Mouse (Mus musculus): Measurements from ENCODE around the gene Zzz3. TPM values are rescaled to one million over a fixed set of nuclear protein-coding genes. Genes with fewer than 3 reads are reported as not detected.

Gene Zzz3
- polyA plus RNA-seq, 1 experiment = 19.1 TPM

DNA sequence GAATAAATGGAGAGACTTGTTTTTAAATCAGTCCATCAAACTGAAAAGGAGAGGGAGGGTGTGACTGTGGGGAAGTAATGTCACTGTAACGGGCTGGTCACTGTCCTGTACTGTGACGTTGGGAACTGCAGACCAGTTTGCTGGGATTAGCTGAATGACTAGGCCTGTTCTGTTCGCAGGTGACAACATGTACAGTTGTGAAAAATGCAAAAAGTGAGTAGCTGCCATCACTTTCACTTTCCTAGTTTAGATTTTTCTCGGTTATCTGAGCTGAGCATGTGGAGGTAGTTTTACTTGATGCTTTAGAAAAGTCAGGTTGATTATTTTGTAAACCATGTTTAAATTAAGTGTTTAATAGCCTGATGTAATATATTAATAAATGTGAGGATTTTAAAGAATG, 19.2 kb upstream of the Zzz3 start:
- 86% methylated on average over 4 of the region's 4 CpGs for WGBS

DNA sequence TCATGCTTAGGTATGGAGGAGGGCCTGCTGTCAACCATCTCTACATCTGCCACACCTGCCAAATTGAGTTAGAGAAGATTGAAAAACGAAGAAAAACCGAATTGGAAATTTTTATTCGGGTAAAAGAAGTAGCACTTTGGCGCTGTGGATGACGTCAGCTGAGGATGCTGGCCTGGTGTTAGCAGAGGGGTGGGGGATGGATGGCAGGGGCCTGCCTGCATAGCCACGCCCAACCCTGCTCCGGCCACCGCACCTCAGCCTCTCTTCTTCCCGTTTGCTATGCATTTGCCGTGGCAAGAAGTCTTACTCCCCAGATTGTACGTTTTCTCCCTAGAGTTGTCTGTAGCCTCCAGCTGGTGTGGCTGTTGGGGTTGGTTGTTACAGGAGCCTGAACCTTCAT, 11.2 kb upstream of the Zzz3 start:
- TF ChIP-seq CTCF (conservative IDR thresholded peaks at IDR 0.05; ENCODE audit: insufficient read depth, insufficient read length, low read depth, low read length) = no peak
- no peak for TF ChIP-seq POLR2A (IDR thresholded peaks at IDR 0.05; ENCODE audit: low read depth, low read length)
- no peak overlapping the region for H3K27ac ChIP-seq (ENCODE audit: insufficient read depth, low read depth, low read length)
- H3K4me1 ChIP-seq (ENCODE audit: control insufficient read depth, insufficient read depth, low read length) = no peaks in the 10 kb centered on the region
- no peaks in the 10 kb centered on the region for H3K27me3 ChIP-seq (replicated peaks; ENCODE audit: control insufficient read depth, insufficient read depth, low read length)
- H3K4me3 ChIP-seq (ENCODE audit: insufficient read depth, low read depth, low read length) = no peak overlapping the region
- H3K36me3 ChIP-seq (ENCODE audit: control insufficient read depth, insufficient read depth, low read length) = peaks cover 9% of the 10 kb centered on the region
- WGBS = 74% methylated on average over 11 of the region's 11 CpGs
- DNase-seq = no peak

More for the DNA sequence above, 19.2 kb upstream of the Zzz3 start:
- H3K4me1 ChIP-seq (ENCODE audit: control insufficient read depth, insufficient read depth, low read length) = no peaks in the 10 kb centered on the region
- no peak overlapping the region for H3K4me3 ChIP-seq (ENCODE audit: insufficient read depth, low read depth, low read length)
- no peak for DNase-seq
- no peak for TF ChIP-seq POLR2A (IDR thresholded peaks at IDR 0.05; ENCODE audit: low read depth, low read length)
- no peak for TF ChIP-seq CTCF (conservative IDR thresholded peaks at IDR 0.05; ENCODE audit: insufficient read depth, insufficient read length, low read depth, low read length)
- no peaks in the 10 kb centered on the region for H3K27me3 ChIP-seq (replicated peaks; ENCODE audit: control insufficient read depth, insufficient read depth, low read length)
- H3K36me3 ChIP-seq (ENCODE audit: control insufficient read depth, insufficient read depth, low read length) = peaks cover 16% of the 10 kb centered on the region
- H3K27ac ChIP-seq (ENCODE audit: insufficient read depth, low read depth, low read length) = no peak overlapping the region

- H3K36me3 ChIP-seq (ENCODE audit: control insufficient read depth, insufficient read depth, low read length) = peaks cover 2% of the 10 kb centered on the region; the same call in 1 of the 2 replicates
- H3K27me3 ChIP-seq (replicated peaks; ENCODE audit: control insufficient read depth, insufficient read depth, low read length) = no peaks in the 10 kb centered on the region
- H3K4me3 ChIP-seq (ENCODE audit: insufficient read depth, low read depth, low read length) = peak overlapping the region; percentile 95
- DNase-seq = peak; percentile 98
- TF ChIP-seq POLR2A (IDR thresholded peaks at IDR 0.05; ENCODE audit: low read depth, low read length) (peak; percentile 89), CTCF (conservative IDR thresholded peaks at IDR 0.05; ENCODE audit: insufficient read depth, insufficient read length, low read depth, low read length) (no peak)
- WGBS = 3% methylated on average over 93 of the region's 102 CpGs
- peaks cover 24% of the 10 kb centered on the region for H3K4me1 ChIP-seq (ENCODE audit: control insufficient read depth, insufficient read depth, low read length)
- H3K27ac ChIP-seq (ENCODE audit: insufficient read depth, low read depth, low read length) = peak overlapping the region; percentile 100
Observed at GRCm38 (mm10) chr3:152396278-152396987, 1.2 kb downstream of the Zzz3 start.

- Histone ChIP-seq H3K27me3 (replicated peaks; ENCODE audit: control insufficient read depth, insufficient read depth, low read length) (no peaks in the 10 kb centered on the region), H3K4me3 (ENCODE audit: insufficient read depth, low read depth, low read length) (peak overlapping the region; percentile 95), H3K4me1 (ENCODE audit: control insufficient read depth, insufficient read depth, low read length) (peaks cover 26% of the 10 kb centered on the region), H3K27ac (ENCODE audit: insufficient read depth, low read depth, low read length) (peak overlapping the region; percentile 100), H3K36me3 (ENCODE audit: control insufficient read depth, insufficient read depth, low read length) (no peaks in the 10 kb centered on the region; the same call in 1 of the 2 replicates)
- 0% methylated on average over 10 of the region's 10 CpGs for WGBS
- no peak for TF ChIP-seq POLR2A (IDR thresholded peaks at IDR 0.05; ENCODE audit: low read depth, low read length)
- TF ChIP-seq CTCF (conservative IDR thresholded peaks at IDR 0.05; ENCODE audit: insufficient read depth, insufficient read length, low read depth, low read length) = no peak
- no peak for DNase-seq
Observed at GRCm38 (mm10) chr3:152396988-152397314, 1.7 kb downstream of the Zzz3 start.

DNA sequence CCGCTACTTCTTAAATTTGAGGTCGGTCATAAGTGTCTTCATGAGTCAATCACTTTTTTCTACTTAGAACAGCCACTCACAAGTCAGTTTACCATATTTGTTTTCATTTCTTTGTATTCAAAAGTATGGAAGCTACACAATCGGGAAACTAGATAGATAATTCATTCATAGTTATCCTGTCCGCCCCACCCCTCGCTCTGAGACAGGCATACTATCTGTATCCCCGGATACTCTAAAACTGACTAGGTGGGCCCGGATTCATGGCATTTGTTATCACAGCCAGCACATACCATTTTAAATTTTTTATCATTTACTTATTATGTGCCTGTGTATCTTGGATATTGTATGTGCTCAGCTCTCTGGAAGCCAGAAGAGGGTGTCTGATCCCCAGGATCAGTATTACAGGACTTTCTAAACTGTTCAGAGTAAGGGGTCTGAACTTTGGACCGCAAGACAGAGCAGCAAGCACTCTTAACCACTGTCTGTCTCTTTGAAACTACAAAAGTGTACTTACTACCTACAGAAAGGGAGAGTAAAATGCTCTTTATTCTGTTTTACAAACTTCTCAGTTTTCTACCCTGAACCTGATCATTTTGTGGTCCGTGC, 2.2 kb downstream of the Zzz3 start:
- TF ChIP-seq POLR2A (IDR thresholded peaks at IDR 0.05; ENCODE audit: low read depth, low read length) (no peak), CTCF (conservative IDR thresholded peaks at IDR 0.05; ENCODE audit: insufficient read depth, insufficient read length, low read depth, low read length) (no peak)
- peak overlapping the region; percentile 95 for H3K4me3 ChIP-seq (ENCODE audit: insufficient read depth, low read depth, low read length)
- DNase-seq = peak; percentile 56
- H3K27ac ChIP-seq (ENCODE audit: insufficient read depth, low read depth, low read length) = peak overlapping the region; percentile 25; the same call in 1 of the 2 replicates
- H3K27me3 ChIP-seq (replicated peaks; ENCODE audit: control insufficient read depth, insufficient read depth, low read length) = no peaks in the 10 kb centered on the region
- no peaks in the 10 kb centered on the region for H3K36me3 ChIP-seq (ENCODE audit: control insufficient read depth, insufficient read depth, low read length)
- WGBS = 23% methylated on average over 9 of the region's 9 CpGs
- peaks cover 29% of the 10 kb centered on the region for H3K4me1 ChIP-seq (ENCODE audit: control insufficient read depth, insufficient read depth, low read length)

- DNase-seq = peak; percentile 60
- 34% methylated on average over 5 of the region's 5 CpGs for WGBS
- peaks cover 45% of the 10 kb centered on the region for H3K4me1 ChIP-seq (ENCODE audit: control insufficient read depth, insufficient read depth, low read length)
- no peak for TF ChIP-seq POLR2A (IDR thresholded peaks at IDR 0.05; ENCODE audit: low read depth, low read length)
- no peak for TF ChIP-seq CTCF (conservative IDR thresholded peaks at IDR 0.05; ENCODE audit: insufficient read depth, insufficient read length, low read depth, low read length)
- no peaks in the 10 kb centered on the region for H3K27me3 ChIP-seq (replicated peaks; ENCODE audit: control insufficient read depth, insufficient read depth, low read length)
- no peaks in the 10 kb centered on the region for H3K36me3 ChIP-seq (ENCODE audit: control insufficient read depth, insufficient read depth, low read length)
- no peak overlapping the region for H3K4me3 ChIP-seq (ENCODE audit: insufficient read depth, low read depth, low read length)
- peak overlapping the region; percentile 42 for H3K27ac ChIP-seq (ENCODE audit: insufficient read depth, low read depth, low read length)
Observed at GRCm38 (mm10) chr3:152400441-152400840, 5.2 kb downstream of the Zzz3 start.

DNA sequence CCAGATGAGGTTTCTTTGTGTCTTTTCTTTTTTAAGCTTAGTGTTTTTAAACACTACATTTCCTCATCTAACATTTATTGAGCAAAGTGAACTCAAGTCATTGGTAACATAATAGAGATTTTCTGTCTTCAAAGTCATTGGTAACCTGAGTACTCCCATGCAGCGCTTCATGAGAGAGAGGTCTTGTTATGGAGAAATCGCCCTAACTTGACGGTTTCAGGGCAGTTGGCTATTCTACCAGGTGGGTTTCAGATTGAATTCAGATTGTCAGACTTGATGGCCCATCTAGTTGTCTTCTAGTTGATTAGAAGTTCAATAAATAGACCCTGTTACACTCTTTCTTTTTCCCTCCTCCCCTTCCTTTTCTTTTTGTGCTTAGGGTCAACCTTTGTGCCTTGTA, 5.6 kb downstream of the Zzz3 start:
- peak overlapping the region; percentile 42; the same call in 1 of the 2 replicates for H3K27ac ChIP-seq (ENCODE audit: insufficient read depth, low read depth, low read length)
- 71% methylated on average over 3 of the region's 3 CpGs for WGBS
- peaks cover 50% of the 10 kb centered on the region for H3K4me1 ChIP-seq (ENCODE audit: control insufficient read depth, insufficient read depth, low read length)
- no peak overlapping the region for H3K4me3 ChIP-seq (ENCODE audit: insufficient read depth, low read depth, low read length)
- DNase-seq = peak; percentile 36
- TF ChIP-seq POLR2A (IDR thresholded peaks at IDR 0.05; ENCODE audit: low read depth, low read length) = no peak
- TF ChIP-seq CTCF (conservative IDR thresholded peaks at IDR 0.05; ENCODE audit: insufficient read depth, insufficient read length, low read depth, low read length) = no peak
- H3K27me3 ChIP-seq (replicated peaks; ENCODE audit: control insufficient read depth, insufficient read depth, low read length) = no peaks in the 10 kb centered on the region
- H3K36me3 ChIP-seq (ENCODE audit: control insufficient read depth, insufficient read depth, low read length) = no peaks in the 10 kb centered on the region
